Mouse (Mus musculus): ENCODE results near the gene Gria3. TPM values are rescaled to one million over a fixed set of nuclear protein-coding genes. Genes with fewer than 3 reads are reported as not detected.

The Gria3 gene
- polyA plus RNA-seq, 1 experiment from 2014 or later = 7.4 TPM

Small RNA genes within 50 kb of the gene (microRNA-seq; reads per million reads assigned to microRNA genes)
- not detected for gene Gm22413
